23 mouse cellular contexts compared by ENCODE assay signal in genomic region chr14:23169346-23169745, GRCm38 (mm10).
A peak's percentile ranks its signal among the peaks of the same experiment; 100 is the strongest.
DNase-seq lines count a peak whose midpoint lies in the region; ATAC-seq and TF ChIP-seq lines count a peak whose summit lies in the region.
"Had no signal": no experiment of that assay in that cellular context is flagged by ENCODE, and none has a peak within 500 bp of the region (broad histone marks: within the 10 kb centered on the region; RNA-seq: fewer than 3 reads in every experiment).

No protein-coding gene starts in this region.

- no peaks in the 10 kb centered on the region; a peak in 1 of 4 replicates for H3K4me1 ChIP-seq in ES-E14 (ENCODE audit: control insufficient read depth in 2 of 2, insufficient read depth in 2 of 2, low read length in 2 of 2, poor library complexity in 1 of 2)
- no peaks in the 10 kb centered on the region for H3K4me1 ChIP-seq in hindbrain, embryonic 11.5 days (replicated peaks; ENCODE audit: control insufficient read depth, insufficient read depth, low read length)
- H3K4me1 ChIP-seq: embryonic facial prominence, embryonic 13.5 days; embryonic facial prominence, embryonic 15.5 days; forebrain, embryonic 12.5 days had no signal

- no peak overlapping the region for H3K27ac ChIP-seq in ES-E14 (ENCODE audit: insufficient read depth, low read depth, low read length, poor library complexity, severe bottlenecking)
- H3K27ac ChIP-seq in hindbrain, embryonic 11.5 days (ENCODE audit: low read depth, low read length): no peak overlapping the region
- H3K27ac ChIP-seq: embryonic facial prominence, embryonic 13.5 days; embryonic facial prominence, embryonic 15.5 days; forebrain, embryonic 10.5 days; forebrain, embryonic 12.5 days had no signal

- peak overlapping the region in 1 of 2 experiments; percentile 37; a peak in 1 of 4 replicates for H3K4me3 ChIP-seq in ES-E14 (ENCODE audit: insufficient read depth in 1 of 2, low read depth in 1 of 2, low read length in 2 of 2, poor library complexity in 1 of 2, severe bottlenecking in 1 of 2)
- no peak overlapping the region for H3K4me3 ChIP-seq in hindbrain, embryonic 11.5 days (ENCODE audit: low read depth, low read length)
- H3K4me3 ChIP-seq: embryonic facial prominence, embryonic 13.5 days; embryonic facial prominence, embryonic 15.5 days; erythroblast, embryonic 14.5 days; forebrain, embryonic 10.5 days; forebrain, embryonic 12.5 days had no signal

- H3K36me3 ChIP-seq in ES-E14 (ENCODE audit: control insufficient read depth, insufficient read depth, low read length, poor library complexity, severe bottlenecking): no peaks in the 10 kb centered on the region
- no peaks in the 10 kb centered on the region for H3K36me3 ChIP-seq in hindbrain, embryonic 11.5 days (ENCODE audit: control insufficient read depth, insufficient read depth, low read length)
- H3K36me3 ChIP-seq: embryonic facial prominence, embryonic 13.5 days; embryonic facial prominence, embryonic 15.5 days; forebrain, embryonic 10.5 days; forebrain, embryonic 12.5 days had no signal

- peak; percentile 88 for DNase-seq in ES-CJ7 (ENCODE audit: low read depth, low spot score)
- DNase-seq in ES-E14 (ENCODE audit: low read depth, low spot score): peak; percentile 16
- DNase-seq in WW6 (ENCODE audit: low read depth, low spot score): peak; percentile 31
- no peak for DNase-seq in ovary, adult 18-20 months (ENCODE audit: low spot score)
- no peak for DNase-seq in gastrocnemius, postnatal 14 days
- no peak for DNase-seq in hindbrain, embryonic 11.5 days (ENCODE audit: low spot score)
- DNase-seq: adrenal gland, adult 8-10 months; adrenal gland, postnatal 14 days; adrenal gland, postnatal 36 days; cerebellum, adult 11-12 months; cerebellum, adult 2 months; cerebellum, adult 9-11 months; cerebellum, postnatal 14 days; cerebellum, postnatal 36 days; embryo, embryonic 11 days had no signal

- H3K9me3 ChIP-seq in ES-E14 (ENCODE audit: control insufficient read depth, insufficient read depth, low read depth, low read length): no peaks in the 10 kb centered on the region
- H3K9me3 ChIP-seq in hindbrain, embryonic 11.5 days (ENCODE audit: control insufficient read depth, low read length): no peaks in the 10 kb centered on the region
- H3K9me3 ChIP-seq: embryonic facial prominence, embryonic 13.5 days; embryonic facial prominence, embryonic 15.5 days; forebrain, embryonic 10.5 days; forebrain, embryonic 12.5 days had no signal

- no peak overlapping the region for H3K4me2 ChIP-seq in hindbrain, embryonic 11.5 days (replicated peaks; ENCODE audit: low read depth, low read length)
- H3K4me2 ChIP-seq: embryonic facial prominence, embryonic 13.5 days; embryonic facial prominence, embryonic 15.5 days; forebrain, embryonic 12.5 days had no signal

- no peak for ATAC-seq in hindbrain, embryonic 11.5 days (ENCODE audit: low FRiP score)
- ATAC-seq: activated CD4-positive, CD25-positive, alpha-beta regulatory T cell, adult 4 months; forebrain, embryonic 14.5 days; forebrain, embryonic 16.5 days had no signal

- 85% methylated on average over 14 of the region's 14 CpGs for WGBS in hindbrain, embryonic 11.5 days

- H3K9ac ChIP-seq in ES-E14 (ENCODE audit: insufficient read depth, low read depth, low read length, poor library complexity, severe bottlenecking): no peak overlapping the region
- H3K9ac ChIP-seq in hindbrain, embryonic 11.5 days (ENCODE audit: low read depth, low read length): no peak overlapping the region
- H3K9ac ChIP-seq: embryonic facial prominence, embryonic 13.5 days; embryonic facial prominence, embryonic 15.5 days; forebrain, embryonic 12.5 days had no signal

- in situ Hi-C loops in ES-E14 (cut with MboI; ENCODE audit: low sequenced_read_pairs in 2 of 2, unreplicated experiment in 2 of 2): no loop called here

- no peaks in the 10 kb centered on the region for H3K27me3 ChIP-seq in hindbrain, embryonic 11.5 days (ENCODE audit: control insufficient read depth, insufficient read depth, low read length)
- H3K27me3 ChIP-seq: embryonic facial prominence, embryonic 13.5 days; embryonic facial prominence, embryonic 15.5 days; forebrain, embryonic 12.5 days had no signal

- intact Hi-C loops in gastrocnemius, postnatal 14 days (cut with DNase I; ENCODE audit: low total_unique reads): no loop called here

TF ChIP-seq in ES-E14, 5 proteins besides CTCF, POLR2A, EP300 and RAD21:
- no peak for TF ChIP-seq ZC3H11A (IDR thresholded peaks at IDR 0.05; ENCODE audit: borderline replicate concordance, low read depth, low read length)
- TF ChIP-seq CHD2 (IDR thresholded peaks at IDR 0.05; ENCODE audit: low read depth, low read length): no peak
- TF ChIP-seq HCFC1 (IDR thresholded peaks at IDR 0.05; ENCODE audit: borderline replicate concordance, insufficient read depth, low read length): no peak
- no peak for TF ChIP-seq ZNF384 (IDR thresholded peaks at IDR 0.05; ENCODE audit: low read depth, low read length)
- TF ChIP-seq MAFK (IDR thresholded peaks at IDR 0.05; ENCODE audit: insufficient read depth, low read depth, low read length): no peak
TF ChIP-seq in ES-E14: peak in this region for 0.

Comparison
In these comparisons a context has a peak if more than half of its experiments do, and no peak if none do; other contexts are left out.
1. DNase-seq: peak in ES-CJ7 (single experiment), ES-E14 (single experiment) and WW6 (single experiment); none in ovary, adult 18-20 months (single experiment), gastrocnemius, postnatal 14 days (single experiment) and hindbrain, embryonic 11.5 days (single experiment).